Mouse (Mus musculus) testis, adult 2 months (tissue): ENCODE data around the gene Tsc22d4.

Experiments
- CTCF ChIP-seq: fragments of 200-500 bp; IDR thresholded peaks from 2 replicates; pipeline ENCODE4 v1.5.1; 2012; ENCODE audit warnings: low read depth, mild to moderate bottlenecking, inconsistent platforms, low read length, moderate library complexity; ENCODE audit not compliant: control insufficient read depth, insufficient read depth, insufficient replicate concordance
- POLR2A ChIP-seq: fragments of 200-500 bp; IDR thresholded peaks from 2 replicates; pipeline ENCODE4 v1.6.1; 2012; ENCODE audit warnings: low read depth, mild to moderate bottlenecking, inconsistent platforms, low read length, moderate library complexity; ENCODE audit not compliant: control insufficient read depth

GRCm38 (mm10) chr5:137699850-137700249 is 45.7 kb upstream of the Tsc22d4 start:
- TF ChIP-seq CTCF (no peak), POLR2A (no peak)
